Mouse (Mus musculus) adrenal gland (tissue): ENCODE data around the gene Arhgap5.
"Not testable (repeated sequence)": the region's sequence is repeated elsewhere in the genome, so short reads cannot be mapped to it uniquely, and the experiment has no call there.

Experiments used
- intact Hi-C: fragments of 180-260 bp; cut with DNase I; formaldehyde crosslinking; loops from one replicate; pipeline ENCODE4 v1.15.1; 2025

Gene Arhgap5

GRCm38 (mm10) chr12:52525486-52525885 lies 21.7 kb downstream of the Arhgap5 start:
- intact Hi-C loops, result no loop called here

GRCm38 (mm10) chr12:52529740-52530139 lies 26.0 kb downstream of the Arhgap5 start:
- intact Hi-C loops, result no loop called here

DNA sequence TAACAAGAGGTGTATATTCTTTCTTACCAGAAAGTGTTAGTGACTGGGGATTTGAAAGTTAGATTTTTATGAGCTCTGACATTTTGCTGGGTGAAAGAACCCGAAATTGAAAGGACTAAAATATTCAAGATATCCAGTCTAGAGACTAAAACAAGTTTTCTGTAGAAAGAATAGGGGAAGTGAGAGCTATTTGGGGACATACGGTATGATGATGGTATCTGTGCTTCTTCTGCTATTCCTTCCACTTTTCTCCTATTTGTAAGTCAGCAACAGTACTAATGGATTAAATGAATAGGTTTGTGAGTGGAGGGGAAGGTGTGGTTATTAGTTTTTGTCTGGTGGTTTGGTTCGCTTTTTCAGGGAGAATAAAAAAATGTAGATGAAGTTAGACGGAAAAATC lies 37.5 kb downstream of the Arhgap5 start:
- intact Hi-C loops, result no loop called here

DNA sequence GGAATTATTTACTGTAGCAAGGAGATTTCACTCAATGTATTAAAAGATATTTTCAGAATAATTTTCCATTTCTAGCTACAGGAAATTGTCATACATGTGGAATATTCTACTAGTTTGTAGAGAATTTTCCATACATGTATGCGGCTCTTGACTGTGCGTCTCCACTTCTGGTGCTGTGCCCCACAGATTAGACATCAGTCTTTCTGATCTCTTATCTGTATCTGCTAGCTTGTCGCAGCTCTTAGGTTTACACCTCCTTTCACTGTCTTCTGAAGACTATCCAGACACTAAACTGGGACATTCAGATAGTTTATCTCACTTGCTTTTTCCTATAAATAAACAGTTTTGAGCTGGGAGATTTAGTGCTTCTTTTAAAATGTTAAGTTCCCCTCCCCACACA lies 40.8 kb downstream of the Arhgap5 start:
- intact Hi-C loops, result no loop called here

DNA sequence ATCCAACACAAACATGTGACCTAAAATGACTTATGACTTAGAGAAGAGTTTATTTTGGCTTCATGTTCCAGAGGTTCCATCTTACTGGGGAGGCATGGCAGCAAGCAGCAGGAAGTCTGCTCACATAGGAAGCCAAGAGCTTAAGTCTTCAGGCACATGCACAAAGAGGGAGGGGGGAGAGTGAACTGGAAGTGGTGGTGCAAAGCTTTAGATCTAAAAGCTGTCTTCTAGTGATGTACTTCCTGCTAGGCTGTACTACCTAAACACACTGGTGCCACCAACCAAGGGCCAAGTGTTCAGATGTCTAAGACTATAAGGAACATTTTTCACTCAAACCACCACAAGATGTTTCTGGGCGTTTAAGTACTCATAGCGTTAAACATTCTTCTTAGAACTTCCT lies 48.3 kb downstream of the Arhgap5 start:
- intact Hi-C loops, result no loop called here

GRCm38 (mm10) chr12:52555188-52555876 lies 51.6 kb downstream of the Arhgap5 start:
- intact Hi-C loops, result no loop called here

GRCm38 (mm10) chr12:52565654-52566053 lies 61.9 kb downstream of the Arhgap5 start:
- intact Hi-C loops, result no loop called here

- intact Hi-C loops, result no loop called here
Observed at GRCm38 (mm10) chr12:52573371-52573770, 69.6 kb downstream of the Arhgap5 start.

DNA sequence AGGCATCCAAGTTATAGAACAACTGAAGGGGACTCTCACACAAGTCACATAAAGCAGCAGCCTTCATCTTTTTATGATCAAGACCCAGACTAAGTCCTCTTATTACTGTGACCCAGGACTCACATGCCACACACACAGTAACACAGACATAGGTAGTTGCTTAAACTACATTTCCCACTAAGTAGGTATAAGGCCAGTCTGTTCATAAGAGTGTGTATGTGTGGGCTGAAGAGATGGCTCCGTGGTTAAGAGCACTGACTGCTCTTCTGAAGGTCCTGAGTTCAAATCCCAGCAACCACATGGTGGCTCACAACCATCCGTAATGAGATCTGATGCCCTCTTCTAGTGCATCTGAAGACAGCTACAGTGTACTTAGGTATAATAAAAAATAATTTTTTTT lies 82.7 kb downstream of the Arhgap5 start:
- intact Hi-C loops, result not testable (repeated sequence)

GRCm38 (mm10) chr12:52587473-52588010 lies 83.8 kb downstream of the Arhgap5 start:
- intact Hi-C loops, result no loop called here

DNA sequence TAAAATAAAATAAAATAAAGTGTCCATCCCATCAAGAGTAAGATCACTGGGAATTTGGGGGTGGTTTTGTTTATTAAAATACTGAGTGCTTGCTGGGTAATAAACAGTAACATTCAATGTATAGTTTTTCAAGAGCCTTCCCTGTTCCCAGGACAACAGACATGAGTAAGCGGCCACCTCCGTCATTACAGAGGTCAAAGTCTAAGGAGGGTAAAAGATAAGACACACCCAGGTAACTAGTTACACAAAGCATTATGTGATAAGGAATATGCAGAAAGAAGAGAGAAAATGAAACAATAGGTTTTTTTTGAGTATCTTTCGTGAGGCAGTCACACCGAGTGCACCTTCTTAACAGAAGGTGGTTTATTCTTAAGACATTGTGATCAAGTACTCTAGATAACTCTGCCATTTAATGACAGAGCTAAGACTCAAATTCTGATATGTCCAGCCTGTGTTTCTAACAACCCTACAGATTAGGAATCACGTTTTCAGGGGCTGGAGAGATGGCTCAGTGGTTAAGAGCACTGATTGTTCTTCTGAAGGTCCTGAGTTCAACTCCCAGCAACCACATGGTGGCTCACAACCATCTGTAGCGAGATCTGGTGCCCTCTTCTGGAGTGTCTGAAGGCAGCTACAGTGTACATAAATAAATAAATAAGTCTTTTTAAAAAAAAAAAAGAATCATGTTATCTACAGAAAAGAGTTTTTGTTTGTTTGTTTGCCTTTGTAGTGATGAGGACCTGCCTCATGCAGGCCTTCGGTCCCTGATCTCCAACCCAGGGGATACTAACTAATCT lies 91.8 kb downstream of the Arhgap5 start:
- intact Hi-C loops, result no loop called here

DNA sequence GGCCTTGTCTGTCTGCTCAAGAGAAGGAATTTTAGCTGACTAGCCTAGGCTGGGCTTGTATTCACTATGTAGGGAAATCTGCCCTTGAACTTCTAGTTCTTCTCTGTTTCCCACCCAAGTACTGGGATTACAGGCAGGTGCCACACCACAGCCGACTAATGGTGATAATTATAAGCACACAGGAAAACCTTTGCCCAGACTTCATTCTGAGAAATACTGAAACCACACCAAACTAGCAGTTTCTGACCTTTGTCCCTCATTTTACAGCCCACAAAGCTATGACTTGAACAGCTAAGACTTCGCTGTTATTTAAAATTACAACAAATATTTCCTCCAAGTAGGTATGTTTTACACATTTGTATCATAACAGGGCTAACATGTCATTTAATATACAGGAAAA lies 98.7 kb downstream of the Arhgap5 start:
- intact Hi-C loops, result loop anchor here (2.0 kb wide), 1 partner anchor 98 kb away; no protein-coding TSS in a partner anchor

DNA sequence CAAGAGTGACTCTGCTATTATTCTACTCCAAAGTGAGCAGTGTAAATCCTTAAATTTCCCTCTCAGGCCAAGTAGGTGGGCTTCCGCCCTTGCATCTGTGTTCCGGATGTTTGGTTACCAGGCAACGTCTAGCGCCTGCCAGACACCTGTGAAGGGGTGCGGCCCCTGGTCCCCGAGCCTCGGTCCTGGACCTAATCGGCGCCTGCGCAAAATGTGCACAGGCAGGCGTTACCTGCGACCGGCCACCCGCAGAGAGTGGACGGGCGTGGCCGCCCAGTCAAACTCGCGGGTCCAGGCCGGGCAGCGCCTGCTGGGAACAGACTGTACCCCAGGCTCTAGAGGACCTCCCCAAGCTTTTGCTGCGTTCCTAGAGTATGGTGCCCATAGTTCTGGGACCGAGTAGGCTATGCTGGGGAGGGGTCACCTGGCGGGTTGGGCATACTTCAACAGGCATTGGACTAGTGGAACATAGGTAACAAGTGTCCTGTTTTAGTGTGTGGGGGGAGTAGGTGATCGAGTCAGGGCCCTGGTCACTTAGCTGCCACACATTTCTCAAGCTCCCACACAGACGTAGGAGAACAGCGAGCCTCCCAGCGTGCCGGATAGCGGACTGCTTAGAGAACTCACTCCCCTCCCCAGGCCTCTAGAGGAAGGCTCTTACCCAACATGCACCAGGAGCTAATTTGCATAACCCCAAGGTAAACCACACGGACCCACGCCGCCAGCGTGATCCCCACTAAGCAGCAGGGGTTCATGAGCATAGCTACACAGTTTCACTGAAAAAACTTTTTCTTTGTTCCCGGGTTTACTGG lies 99.3 kb downstream of the Arhgap5 start:
- intact Hi-C loops, result loop anchor here (2.0 kb wide), 1 partner anchor 98 kb away; no protein-coding TSS in a partner anchor

- intact Hi-C loops, result loop anchor here (2.0 kb wide), 1 partner anchor 99 kb away; no protein-coding TSS in a partner anchor
Observed at GRCm38 (mm10) chr12:52603695-52604255, 100.0 kb downstream of the Arhgap5 start.

- intact Hi-C loops, result no loop called here
Observed at GRCm38 (mm10) chr12:52604256-52604991, 100.7 kb downstream of the Arhgap5 start.

GRCm38 (mm10) chr12:52604992-52605652 lies 101.3 kb downstream of the Arhgap5 start:
- intact Hi-C loops, result no loop called here

DNA sequence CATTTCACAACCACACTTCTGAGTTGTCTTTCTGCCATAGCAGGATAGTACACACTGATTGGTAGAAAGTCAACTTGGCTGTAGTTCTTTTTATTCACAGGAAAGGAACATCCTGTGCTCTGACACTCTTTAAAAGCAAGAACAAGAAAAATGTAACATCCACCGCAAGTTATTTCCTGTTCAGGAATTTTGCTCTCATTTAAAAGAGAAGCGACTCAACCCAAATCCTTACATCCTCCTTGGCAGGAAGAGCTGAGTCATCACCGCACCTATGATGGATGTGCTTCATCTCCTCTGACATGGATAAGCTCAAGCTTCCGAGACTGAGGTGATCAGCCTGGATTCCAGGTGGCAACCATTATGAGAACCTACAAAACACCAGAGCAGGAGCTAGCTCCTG lies 103.6 kb downstream of the Arhgap5 start:
- intact Hi-C loops, result no loop called here

- intact Hi-C loops, result no loop called here
Observed at GRCm38 (mm10) chr12:52615703-52616102, 111.9 kb downstream of the Arhgap5 start.

- intact Hi-C loops, result no loop called here
Observed at GRCm38 (mm10) chr12:52618418-52619040, 114.8 kb downstream of the Arhgap5 start.
